Mouse (Mus musculus) ES-Bruce4 (cell line): Measurements from ENCODE around the gene Gm7073. TPM values are rescaled to one million over a fixed set of nuclear protein-coding genes. Genes with fewer than 3 reads are reported as not detected.

Experiments
- H3K27ac ChIP-seq: 2 replicates; pipeline ENCODE4 v1.5.1; 2012; ENCODE audit warnings: low read length, inconsistent platforms; ENCODE audit not compliant: insufficient read depth
- H3K27me3 ChIP-seq: 2 replicates; pipeline ENCODE4 v1.6.1; 2012; ENCODE audit warnings: mild to moderate bottlenecking, low read length, inconsistent platforms; ENCODE audit not compliant: control insufficient read depth, poor library complexity, insufficient read depth, severe bottlenecking
- H3K36me3 ChIP-seq: 2 replicates; pipeline ENCODE4 v1.6.1; 2012; ENCODE audit warnings: inconsistent platforms, mild to moderate bottlenecking, low read length, moderate library complexity; ENCODE audit not compliant: control insufficient read depth, poor library complexity, insufficient read depth, severe bottlenecking
- H3K4me1 ChIP-seq: one replicate; pipeline ENCODE4 v1.8.1; 2011; ENCODE audit warnings: low read length; ENCODE audit not compliant: control insufficient read depth, insufficient read depth
- H3K4me3 ChIP-seq: 2 replicates; pipeline ENCODE4 v1.5.1; 2011; ENCODE audit warnings: low read depth, mild to moderate bottlenecking, low read length
- H3K9ac ChIP-seq: 2 replicates; pipeline ENCODE4 v1.6.1; 2012; ENCODE audit warnings: low read depth, mild to moderate bottlenecking, inconsistent platforms; ENCODE audit not compliant: poor library complexity, severe bottlenecking
- H3K9me3 ChIP-seq: replicated peaks from 2 replicates; pipeline ENCODE4 v1.6.1; 2012; ENCODE audit warnings: mild to moderate bottlenecking, low read length, inconsistent platforms; ENCODE audit not compliant: control insufficient read depth, poor library complexity, insufficient read depth, severe bottlenecking
- CTCF ChIP-seq: IDR thresholded peaks from one replicate; pipeline ENCODE4 v1.8.1; 2011; ENCODE audit warnings: low read depth, low read length
- EP300 ChIP-seq: IDR thresholded peaks from 2 replicates; pipeline ENCODE4 v1.6.1; 2011; ENCODE audit warnings: low read depth, low read length; ENCODE audit not compliant: insufficient read depth
- POLR2A ChIP-seq: IDR thresholded peaks from one replicate; pipeline ENCODE4 v1.8.1; 2011; ENCODE audit warnings: low read length; ENCODE audit not compliant: insufficient read depth
- polyA plus RNA-seq: library from polyadenylated mRNA; stranded (reverse); fragments of >200 nt; gene quantifications from 2 replicates; pipeline ENCODE4 v1.2.4, GENCODE M21; 2011; ENCODE audit warnings: low read depth; ENCODE audit not compliant: missing spikeins, insufficient read depth, insufficient read length

Gene Gm7073
- polyA plus RNA-seq, 1 experiment: not detected

GRCm38 (mm10) chrX:60495308-60495707 is 43.7 kb downstream of the Gm7073 start:
- H3K36me3 ChIP-seq: no peaks in the 10 kb centered on the region
- no peaks in the 10 kb centered on the region for H3K9me3 ChIP-seq
- H3K27me3 ChIP-seq: no peaks in the 10 kb centered on the region
- H3K27ac ChIP-seq: no peak overlapping the region
- no peaks in the 10 kb centered on the region for H3K4me1 ChIP-seq
- H3K9ac ChIP-seq: no peak overlapping the region
- no peak overlapping the region for H3K4me3 ChIP-seq
- no peak for TF ChIP-seq POLR2A

GRCm38 (mm10) chrX:60463786-60464185 is 75.3 kb downstream of the Gm7073 start:
- Histone ChIP-seq H3K36me3 (no peaks in the 10 kb centered on the region), H3K9me3 (no peaks in the 10 kb centered on the region), H3K9ac (no peak overlapping the region), H3K27ac (no peak overlapping the region), H3K4me1 (no peaks in the 10 kb centered on the region), H3K27me3 (no peaks in the 10 kb centered on the region), H3K4me3 (no peak overlapping the region)
- TF ChIP-seq CTCF: no peak
- TF ChIP-seq EP300: no peak

GRCm38 (mm10) chrX:60414563-60415111 is 124.4 kb downstream of the Gm7073 start:
- no peak overlapping the region for H3K27ac ChIP-seq
- TF ChIP-seq CTCF (no peak), EP300 (no peak), POLR2A (no peak)
- no peak overlapping the region for H3K4me3 ChIP-seq
- H3K9me3 ChIP-seq: no peaks in the 10 kb centered on the region
- no peaks in the 10 kb centered on the region for H3K27me3 ChIP-seq
- no peaks in the 10 kb centered on the region for H3K4me1 ChIP-seq
- no peak overlapping the region for H3K9ac ChIP-seq
- no peaks in the 10 kb centered on the region for H3K36me3 ChIP-seq

GRCm38 (mm10) chrX:60405681-60406080 is 133.4 kb downstream of the Gm7073 start:
- H3K27me3 ChIP-seq: no peaks in the 10 kb centered on the region
- H3K4me1 ChIP-seq: no peaks in the 10 kb centered on the region
- no peak overlapping the region for H3K27ac ChIP-seq
- no peak for TF ChIP-seq EP300
- TF ChIP-seq CTCF: no peak
- TF ChIP-seq POLR2A: no peak
- no peak overlapping the region for H3K4me3 ChIP-seq
- H3K36me3 ChIP-seq: no peaks in the 10 kb centered on the region
- H3K9ac ChIP-seq: no peak overlapping the region
- H3K9me3 ChIP-seq: no peaks in the 10 kb centered on the region

- H3K36me3 ChIP-seq: no peaks in the 10 kb centered on the region
- no peak overlapping the region for H3K27ac ChIP-seq
- H3K9ac ChIP-seq: peak overlapping the region; percentile 95
- H3K27me3 ChIP-seq: no peaks in the 10 kb centered on the region
- H3K4me3 ChIP-seq: peak overlapping the region; percentile 97
- no peaks in the 10 kb centered on the region for H3K4me1 ChIP-seq
- TF ChIP-seq CTCF: no peak
- no peak for TF ChIP-seq POLR2A
- TF ChIP-seq EP300: no peak
- no peaks in the 10 kb centered on the region for H3K9me3 ChIP-seq
Observed at GRCm38 (mm10) chrX:60404668-60405044, 134.4 kb downstream of the Gm7073 start.

- TF ChIP-seq POLR2A: no peak
- no peak for TF ChIP-seq CTCF
- no peak for TF ChIP-seq EP300
Observed at GRCm38 (mm10) chrX:60403764-60404667, 135.0 kb downstream of the Gm7073 start.

More at GRCm38 (mm10) chrX:60403764-60404667, 135.0 kb downstream of the Gm7073 start:
- Histone ChIP-seq H3K9me3 (no peaks in the 10 kb centered on the region), H3K27ac (no peak overlapping the region), H3K4me3 (peak overlapping the region; percentile 98), H3K27me3 (no peaks in the 10 kb centered on the region), H3K9ac (peak overlapping the region; percentile 95), H3K4me1 (no peaks in the 10 kb centered on the region), H3K36me3 (no peaks in the 10 kb centered on the region)
